ENCODE assay signal across 23 mouse cellular contexts in the genomic region with DNA sequence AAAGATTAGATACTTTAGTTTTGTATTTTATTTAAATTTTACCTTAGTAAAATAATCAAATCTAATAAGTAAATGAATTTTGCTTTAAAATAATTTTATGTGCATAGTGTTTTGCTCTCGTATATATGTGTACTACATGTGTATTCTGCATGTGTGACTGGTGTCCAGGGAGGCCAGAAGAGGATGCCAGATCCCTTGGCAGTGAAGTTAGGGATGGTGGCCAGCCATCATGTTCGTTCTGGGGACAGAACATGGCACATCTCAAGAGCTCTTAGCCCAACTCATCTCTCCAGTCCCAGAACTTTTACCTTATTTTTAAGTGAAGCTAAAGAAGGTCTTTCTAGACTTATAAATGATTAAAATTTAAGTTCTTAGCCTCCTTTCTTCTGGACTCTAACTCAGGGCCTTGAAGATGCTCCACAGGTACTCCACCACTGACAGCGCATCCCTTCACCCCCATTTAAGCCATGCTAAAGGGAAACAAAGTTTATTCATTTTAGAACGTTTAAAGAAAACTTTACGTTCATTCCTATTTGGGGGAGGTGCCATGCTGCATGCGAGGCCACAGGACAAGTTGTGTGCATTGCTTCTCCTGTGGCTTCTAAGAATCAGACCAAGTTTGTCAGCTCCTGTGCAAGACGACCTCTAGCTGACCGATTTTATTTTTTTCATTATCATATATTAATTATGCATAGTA. TPM values are rescaled to one million over a fixed set of nuclear protein-coding genes. Genes with fewer than 3 reads are reported as not detected.
DNase-seq lines count a peak whose midpoint lies in the region; ATAC-seq and TF ChIP-seq lines count a peak whose summit lies in the region.
"Had no signal": no experiment of that assay in that cellular context is flagged by ENCODE, and none has a peak within 500 bp of the region (broad histone marks: within the 10 kb centered on the region; RNA-seq: fewer than 3 reads in every experiment).

No protein-coding gene starts in this region.

- H3K27ac ChIP-seq in heart, adult 2 months: peak overlapping the region; percentile 72
- no peak overlapping the region for H3K27ac ChIP-seq in heart, embryonic 11.5 days (ENCODE audit: low read depth, low read length)
- H3K27ac ChIP-seq: embryonic facial prominence, embryonic 13.5 days; forebrain, embryonic 12.5 days; heart, embryonic 13.5 days; hindbrain, embryonic 10.5 days; hindbrain, embryonic 14.5 days; intestine, embryonic 15.5 days; kidney, embryonic 15.5 days had no signal

- H3K27me3 ChIP-seq in heart, adult 2 months (ENCODE audit: control insufficient read depth, insufficient read depth, low read length): no peaks in the 10 kb centered on the region
- no peaks in the 10 kb centered on the region for H3K27me3 ChIP-seq in heart, embryonic 11.5 days (ENCODE audit: control insufficient read depth, insufficient read depth, low read length)
- H3K27me3 ChIP-seq: embryonic facial prominence, embryonic 13.5 days; forebrain, embryonic 12.5 days; heart, embryonic 13.5 days; intestine, embryonic 15.5 days; kidney, embryonic 15.5 days had no signal

- TF ChIP-seq POLR2A in heart, adult 2 months (IDR thresholded peaks at IDR 0.05; ENCODE audit: insufficient read depth, low read depth, low read length): no peak

- H3K36me3 ChIP-seq in heart, adult 2 months (ENCODE audit: control insufficient read depth, insufficient read depth, low read length): peaks cover 12% of the 10 kb centered on the region; the same call in 1 of the 2 replicates
- no peaks in the 10 kb centered on the region for H3K36me3 ChIP-seq in heart, embryonic 11.5 days (ENCODE audit: control insufficient read depth, insufficient read depth, low read length)
- H3K36me3 ChIP-seq: embryonic facial prominence, embryonic 13.5 days; forebrain, embryonic 12.5 days; heart, embryonic 13.5 days; hindbrain, embryonic 10.5 days; intestine, embryonic 15.5 days; kidney, embryonic 15.5 days had no signal

- peaks cover 13% of the 10 kb centered on the region for H3K79me2 ChIP-seq in heart, adult 2 months (replicated peaks; ENCODE audit: control insufficient read depth, insufficient read depth, low read length)

- DNase-seq in cerebellum, postnatal 25 days: peak; percentile 47 to 57
- no peak for DNase-seq in cerebellum, adult 11-12 months
- no peak for DNase-seq in heart, adult 2 months
- peak; percentile 56 for DNase-seq in A20 (ENCODE audit: low read depth, low spot score)
- DNase-seq in brain, adult 2 months (ENCODE audit: low read depth, low spot score): peak; percentile 38
- DNase-seq: adrenal gland, adult 8-10 months; adrenal gland, postnatal 36 days; B cell, adult 2 months; cerebellum, adult 18-20 months; gastrocnemius, postnatal 14 days; heart, postnatal 14 days; kidney, adult 2 months had no signal

- no peak overlapping the region for H3K4me2 ChIP-seq in heart, embryonic 11.5 days
- H3K4me2 ChIP-seq: embryonic facial prominence, embryonic 13.5 days; forebrain, embryonic 12.5 days; heart, embryonic 13.5 days; hindbrain, embryonic 14.5 days; intestine, embryonic 15.5 days; kidney, embryonic 15.5 days had no signal

- H3K4me1 ChIP-seq in heart, adult 2 months (ENCODE audit: control insufficient read depth, insufficient read depth, low read length): peaks cover 14% of the 10 kb centered on the region
- H3K4me1 ChIP-seq in heart, embryonic 11.5 days (ENCODE audit: control insufficient read depth, insufficient read depth, low read length): peaks cover 8% of the 10 kb centered on the region

- no peaks in the 10 kb centered on the region for H3K9me3 ChIP-seq in heart, embryonic 11.5 days (replicated peaks; ENCODE audit: control insufficient read depth, low read length)
- H3K9me3 ChIP-seq: embryonic facial prominence, embryonic 13.5 days; forebrain, embryonic 12.5 days; G1E; heart, embryonic 13.5 days; hindbrain, embryonic 10.5 days; intestine, embryonic 15.5 days; kidney, embryonic 15.5 days had no signal

- no peak overlapping the region for H3K4me3 ChIP-seq in heart, adult 2 months
- no peak overlapping the region for H3K4me3 ChIP-seq in heart, embryonic 11.5 days (ENCODE audit: low read depth, low read length)
- H3K4me3 ChIP-seq: embryonic facial prominence, embryonic 13.5 days; forebrain, embryonic 12.5 days; heart, embryonic 13.5 days; hindbrain, embryonic 10.5 days; intestine, embryonic 15.5 days; kidney, embryonic 15.5 days had no signal

- no peak for TF ChIP-seq CTCF in heart, adult 2 months (IDR thresholded peaks at IDR 0.05)

- ATAC-seq in heart, embryonic 11.5 days (replicated peaks; ENCODE audit: insufficient number of reproducible peaks, low FRiP score, low TSS enrichment): no peak
- ATAC-seq: CD4-positive, CD25-positive, alpha-beta regulatory T cell, adult 4 months; forebrain, embryonic 16.5 days; intestine, embryonic 15.5 days had no signal

- intact Hi-C loops in heart, adult 2 months (cut with DNase I): loop anchor here (10.0 kb wide), 1 partner anchor 687 kb away; a partner anchor contains a TSS

- WGBS in heart, adult 2 months: 79% methylated on average over 8 of the region's 8 CpGs
- 84% methylated on average over 8 of the region's 8 CpGs for WGBS in heart, embryonic 11.5 days (ENCODE audit: insufficient replicate concordance)

- TF ChIP-seq EP300 in heart, adult 2 months (IDR thresholded peaks at IDR 0.05; ENCODE audit: insufficient read depth, low read depth, low read length): no peak

- no peak overlapping the region for H3K9ac ChIP-seq in heart, adult 2 months (ENCODE audit: low read depth, low read length)
- H3K9ac ChIP-seq in heart, embryonic 11.5 days (ENCODE audit: low read depth, low read length): no peak overlapping the region
- H3K9ac ChIP-seq: embryonic facial prominence, embryonic 13.5 days; forebrain, embryonic 12.5 days; heart, embryonic 13.5 days; hindbrain, embryonic 14.5 days; intestine, embryonic 15.5 days; kidney, embryonic 15.5 days had no signal

RNA-seq across cellular contexts. Expression of a gene that starts 8.4 kb away (rescaled TPM):
- total RNA-seq in heart, adult 2 months (2021): 100 to 1,000 TPM; 120 to 121 TPM
- 47.8 and 79.5 TPM in 2 replicates for polyA plus RNA-seq in heart, adult 2 months (2012; rRNA removed)
- polyA plus RNA-seq in heart, embryonic 11.5 days (2014; fragmentation: Nextera tagmentation; extraction: Ambion mirVana): 23.1 and 26.3 TPM in 2 replicates

RNA-seq across cellular contexts. Expression of a gene that starts 8.5 kb away (rescaled TPM):
- 1 to 10 TPM; 2.3 to 2.5 TPM for total RNA-seq in heart, adult 2 months (2021)
- 0.86 and 1.3 TPM in 2 replicates for polyA plus RNA-seq in heart, adult 2 months (2012; rRNA removed)
- polyA plus RNA-seq in heart, embryonic 11.5 days (2014; fragmentation: Nextera tagmentation; extraction: Ambion mirVana): 19.4 and 22.8 TPM in 2 replicates

Comparison
In these comparisons a context has a peak if more than half of its experiments do, and no peak if none do; other contexts are left out.
1. DNase-seq: peak in cerebellum, postnatal 25 days (2 of 2), A20 (single experiment) and brain, adult 2 months (single experiment); none in cerebellum, adult 11-12 months (single experiment) and heart, adult 2 months (0 of 2).